Mouse (Mus musculus) megakaryocyte progenitor cell, adult 5-6 weeks (primary cell): Measurements from ENCODE around the gene Slco4a1. TPM values are rescaled to one million over a fixed set of nuclear protein-coding genes. Genes with fewer than 3 reads are reported as not detected.

Source experiments
- ATAC-seq: replicated peaks from 2 replicates; pipeline ENCODE4 v1.8.0; 2016; ENCODE audit warnings: mild to moderate bottlenecking, moderate TSS enrichment, inconsistent platforms; ENCODE audit not compliant: poor library complexity
- total RNA-seq, 2 experiments: library from RNA; stranded (forward) in 1 of 2; stranded (reverse) in 1 of 2; fragments of 157-497, 149-512 nt in 1 of 2; fragments of 200-1000 nt in 1 of 2; gene quantifications; 2 replicates each; pipeline versions ENCODE4 v1.2.3 to v1.2.4; 2015 to 2017

Slco4a1 gene
- 25.0 and 26.8 TPM in 2 replicates for total RNA-seq (2015)
- total RNA-seq (2017), result 12.2 and 13.7 TPM in 2 replicates

GRCm38 (mm10) chr2:180455723-180456698 is at the start of gene Slco4a1:
TSS of gene Slco4a1 (plus strand) at chr2:180456245.
- ATAC-seq, result peak; percentile 91

DNA sequence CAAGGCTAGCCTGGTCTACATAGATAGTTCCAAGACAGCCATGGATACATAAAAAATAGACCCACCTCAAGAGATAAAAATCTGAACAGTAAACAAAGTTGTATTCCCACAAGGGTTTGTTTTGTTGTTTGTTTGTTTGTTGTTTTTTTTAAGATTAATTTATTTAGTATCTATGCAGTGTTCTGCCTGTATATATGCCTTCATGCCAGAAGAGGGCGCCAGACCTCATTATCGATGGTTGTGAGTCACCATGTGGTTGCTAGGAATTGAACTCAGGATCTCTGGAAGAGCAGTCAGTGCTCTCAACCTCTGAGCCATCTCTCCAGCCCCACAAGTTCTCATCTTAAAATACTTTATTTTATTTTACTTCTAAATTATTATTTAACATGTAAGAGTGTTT is 47.6 kb upstream of the Slco4a1 start:
- ATAC-seq, result no peak

- ATAC-seq, result no peak
These were observed 45.6 kb upstream of the Slco4a1 start for GRCm38 (mm10) chr2:180410432-180410831.

- ATAC-seq, result peak; percentile 65
These were observed 45.0 kb upstream of the Slco4a1 start for GRCm38 (mm10) chr2:180411013-180411412.

DNA sequence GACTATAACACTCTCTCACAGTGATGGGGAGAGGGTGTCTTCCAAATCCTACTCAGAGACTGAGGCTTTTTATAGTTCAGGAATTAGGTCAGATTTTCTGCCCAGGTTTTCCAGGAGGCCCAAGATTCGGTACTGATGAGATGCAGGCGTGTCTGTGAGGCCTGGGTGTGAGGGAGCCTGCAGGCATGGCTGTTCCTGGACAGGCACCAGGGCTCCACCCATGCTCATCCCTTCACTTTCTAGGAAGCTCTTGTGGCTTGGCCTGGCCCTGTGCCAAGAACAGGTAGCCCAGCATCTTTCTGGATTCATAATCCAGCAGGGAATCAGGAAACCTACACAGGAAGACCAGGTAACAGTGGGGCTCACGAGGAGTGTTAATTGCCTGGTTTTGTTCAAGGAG is 40.4 kb upstream of the Slco4a1 start:
- ATAC-seq, result no peak

- ATAC-seq, result no peak
These were observed 38.3 kb upstream of the Slco4a1 start for GRCm38 (mm10) chr2:180417731-180418130.

DNA sequence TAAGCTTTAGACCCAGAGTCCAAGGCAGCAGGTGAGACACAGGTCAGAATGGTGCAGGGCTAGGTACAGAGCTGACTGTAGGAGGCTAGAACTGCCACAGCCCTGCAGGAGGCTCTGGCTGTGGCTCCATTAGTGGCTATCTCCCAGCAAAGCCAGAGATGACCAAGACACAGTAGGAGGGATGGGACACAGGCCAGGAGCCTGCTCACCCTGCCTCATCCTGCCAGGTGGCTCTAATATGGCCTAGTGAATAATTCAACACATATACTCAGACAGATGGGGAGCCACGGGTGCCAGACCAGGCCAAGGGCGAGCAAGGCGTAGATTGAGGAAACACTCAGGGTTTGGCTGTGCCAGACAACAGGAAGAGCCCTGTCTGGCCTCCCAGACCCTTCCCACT is 35.4 kb upstream of the Slco4a1 start:
- ATAC-seq, result no peak

GRCm38 (mm10) chr2:180425115-180425514 is 30.9 kb upstream of the Slco4a1 start:
- no peak for ATAC-seq

GRCm38 (mm10) chr2:180427073-180427472 is 29.0 kb upstream of the Slco4a1 start:
- no peak for ATAC-seq

DNA sequence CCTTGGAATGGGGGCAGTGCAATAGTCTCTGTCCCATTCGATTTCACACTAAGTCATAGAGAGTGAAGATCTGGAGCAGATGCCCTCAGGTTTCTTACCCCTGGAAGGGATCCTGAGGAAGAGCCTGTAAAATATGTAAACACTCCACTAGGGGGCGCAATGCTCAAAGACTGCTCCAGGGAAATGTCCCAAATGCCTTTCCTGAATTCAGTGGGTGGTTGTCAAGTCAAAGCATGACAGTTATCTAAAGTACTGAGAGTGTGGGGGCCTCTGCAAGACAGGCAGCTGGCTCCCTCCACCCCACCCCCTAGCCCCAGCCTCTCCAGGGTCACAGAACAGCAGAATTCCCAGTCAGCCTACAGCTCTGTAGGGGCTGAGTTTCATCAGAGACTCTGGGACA is 27.7 kb upstream of the Slco4a1 start:
- ATAC-seq, result no peak

- peak; percentile 67 for ATAC-seq
These were observed 25.4 kb upstream of the Slco4a1 start for GRCm38 (mm10) chr2:180430648-180431047.

GRCm38 (mm10) chr2:180432042-180432668 is 23.9 kb upstream of the Slco4a1 start:
- ATAC-seq, result peak; percentile 71

- ATAC-seq, result no peak
These were observed 23.3 kb upstream of the Slco4a1 start for GRCm38 (mm10) chr2:180432751-180433150.

DNA sequence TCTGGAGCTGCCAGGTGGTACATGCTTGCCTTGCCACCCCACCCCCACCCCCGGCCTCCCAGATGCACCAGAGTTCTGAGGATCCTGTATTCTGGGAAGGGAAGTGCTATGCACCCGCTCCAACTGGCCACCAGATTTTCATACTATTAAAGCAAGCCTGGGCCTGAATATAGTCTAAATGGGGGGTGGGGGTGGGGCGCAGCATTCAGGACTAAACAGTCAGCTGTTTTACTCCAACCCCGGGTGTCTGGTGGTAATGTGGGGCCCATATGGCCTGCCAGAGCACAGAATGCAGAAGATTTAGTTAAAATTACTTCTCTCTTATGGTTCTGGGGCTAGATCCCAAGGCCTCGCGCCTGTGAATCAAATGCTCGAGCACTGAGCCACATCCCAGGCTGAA is 22.7 kb upstream of the Slco4a1 start:
- no peak for ATAC-seq

- no peak for ATAC-seq
These were observed 20.6 kb upstream of the Slco4a1 start for GRCm38 (mm10) chr2:180435341-180435926.

GRCm38 (mm10) chr2:180437149-180437864 is 18.7 kb upstream of the Slco4a1 start:
- ATAC-seq, result peak; percentile 63

GRCm38 (mm10) chr2:180439791-180440190 is 16.3 kb upstream of the Slco4a1 start:
- peak; percentile 18 for ATAC-seq

- ATAC-seq, result no peak
These were observed 15.3 kb upstream of the Slco4a1 start for GRCm38 (mm10) chr2:180440596-180441332.

DNA sequence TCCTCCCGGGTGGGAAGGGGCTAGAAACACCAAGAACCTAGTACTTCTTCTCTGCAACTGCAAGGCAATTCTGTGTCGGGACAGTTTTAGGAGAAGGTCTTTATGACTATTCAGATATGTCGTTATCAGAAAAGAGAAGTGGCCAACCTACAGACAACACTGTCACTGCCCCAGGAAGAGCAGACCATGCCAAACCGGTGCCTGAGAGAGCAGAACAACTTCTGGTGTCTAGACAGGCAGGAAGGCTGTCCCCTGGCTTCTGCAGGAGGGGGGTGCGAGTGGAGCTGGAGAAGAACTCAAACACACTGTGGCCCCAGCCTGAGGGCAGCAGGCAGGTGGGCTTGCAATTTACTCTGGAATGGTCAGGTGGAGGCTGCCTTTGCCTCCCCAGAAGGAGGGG is 14.0 kb upstream of the Slco4a1 start:
- peak; percentile 47 for ATAC-seq

DNA sequence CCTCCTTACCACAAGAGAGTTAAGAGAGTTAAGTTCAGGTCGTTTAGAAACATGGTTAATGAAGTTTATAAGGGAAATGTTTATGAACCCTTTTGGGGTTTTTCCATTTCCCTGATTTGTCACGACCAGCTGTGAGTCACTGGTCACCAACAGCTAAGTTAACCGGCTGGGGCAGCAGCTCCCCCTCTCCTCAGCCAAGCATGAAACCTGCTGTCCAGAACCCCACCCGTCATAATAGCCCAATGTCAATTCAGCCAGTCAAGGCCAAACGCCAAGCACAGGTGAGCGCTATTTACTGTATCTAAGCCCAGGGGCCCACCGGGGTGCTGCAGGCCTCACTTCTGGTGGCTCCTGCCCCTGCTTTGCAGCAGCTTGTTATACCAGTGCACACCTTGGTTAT is 12.2 kb upstream of the Slco4a1 start:
- no peak for ATAC-seq
